Mouse (Mus musculus): Measurements from ENCODE around the gene Gm42417. TPM values are rescaled to one million over a fixed set of nuclear protein-coding genes. Genes with fewer than 3 reads are reported as not detected.

Gene Gm42417
- polyA plus RNA-seq, 1 experiment from 2014 or later: not detected

- WGBS: 30% methylated on average over 5 of the region's 5 CpGs
- Histone ChIP-seq H3K9ac (ENCODE audit: low read length) (no peak overlapping the region), H3K9me3 (replicated peaks; ENCODE audit: control insufficient read depth, low read length) (no peaks in the 10 kb centered on the region), H3K4me3 (replicated peaks; ENCODE audit: low read length) (no peak overlapping the region), H3K27me3 (ENCODE audit: control insufficient read depth, insufficient read depth, low read length) (no peaks in the 10 kb centered on the region), H3K4me2 (ENCODE audit: low read depth, low read length) (no peak overlapping the region), H3K27ac (ENCODE audit: low read length) (peak overlapping the region; percentile 54), H3K4me1 (ENCODE audit: control insufficient read depth, insufficient read depth, low read length) (peaks cover 5% of the 10 kb centered on the region; the same call in 1 of the 2 replicates), H3K36me3 (ENCODE audit: control insufficient read depth, insufficient read depth, low read length) (peaks cover 25% of the 10 kb centered on the region)
- peak; percentile 42; the same call in 1 of the 2 replicates for ATAC-seq (ENCODE audit: insufficient read depth, low FRiP score)
Observed at GRCm38 (mm10) chr1:36524058-36524457, 15.2 kb downstream of the Gm42417 start.

GRCm38 (mm10) chr1:36523332-36524013 is 15.8 kb downstream of the Gm42417 start:
- Histone ChIP-seq H3K4me2 (ENCODE audit: low read depth, low read length) (no peak overlapping the region), H3K27ac (ENCODE audit: low read length) (peak overlapping the region; percentile 54), H3K9ac (ENCODE audit: low read length) (no peak overlapping the region), H3K27me3 (ENCODE audit: control insufficient read depth, insufficient read depth, low read length) (no peaks in the 10 kb centered on the region), H3K4me3 (replicated peaks; ENCODE audit: low read length) (no peak overlapping the region), H3K9me3 (replicated peaks; ENCODE audit: control insufficient read depth, low read length) (no peaks in the 10 kb centered on the region), H3K36me3 (ENCODE audit: control insufficient read depth, insufficient read depth, low read length) (peaks cover 25% of the 10 kb centered on the region), H3K4me1 (ENCODE audit: control insufficient read depth, insufficient read depth, low read length) (peaks cover 5% of the 10 kb centered on the region; the same call in 1 of the 2 replicates)
- peak; percentile 42; the same call in 1 of the 2 replicates for ATAC-seq (ENCODE audit: insufficient read depth, low FRiP score)
- WGBS: 53% methylated on average over 9 of the region's 9 CpGs

- H3K27me3 ChIP-seq (ENCODE audit: control insufficient read depth, insufficient read depth, low read length): no peaks in the 10 kb centered on the region
- H3K27ac ChIP-seq (ENCODE audit: low read length): no peak overlapping the region
- H3K9me3 ChIP-seq (replicated peaks; ENCODE audit: control insufficient read depth, low read length): no peaks in the 10 kb centered on the region
- no peak overlapping the region for H3K4me2 ChIP-seq (ENCODE audit: low read depth, low read length)
- no peak overlapping the region for H3K9ac ChIP-seq (ENCODE audit: low read length)
- peaks cover 5% of the 10 kb centered on the region; the same call in 1 of the 2 replicates for H3K4me1 ChIP-seq (ENCODE audit: control insufficient read depth, insufficient read depth, low read length)
- no peak overlapping the region for H3K4me3 ChIP-seq (replicated peaks; ENCODE audit: low read length)
- ATAC-seq (ENCODE audit: insufficient read depth, low FRiP score): no peak
- 89% methylated on average over 7 of the region's 7 CpGs for WGBS
- H3K36me3 ChIP-seq (ENCODE audit: control insufficient read depth, insufficient read depth, low read length): peaks cover 25% of the 10 kb centered on the region
Observed at GRCm38 (mm10) chr1:36522210-36522609, 17.0 kb downstream of the Gm42417 start.

GRCm38 (mm10) chr1:36519626-36520025 is 19.6 kb downstream of the Gm42417 start:
- H3K9me3 ChIP-seq (replicated peaks; ENCODE audit: control insufficient read depth, low read length): no peaks in the 10 kb centered on the region
- whole genome bisulfite sequencing: 68% methylated on average over 11 of the region's 11 CpGs
- no peak overlapping the region for H3K27ac ChIP-seq (ENCODE audit: low read length)
- no peaks in the 10 kb centered on the region for H3K27me3 ChIP-seq (ENCODE audit: control insufficient read depth, insufficient read depth, low read length)
- no peak for ATAC-seq (ENCODE audit: insufficient read depth, low FRiP score)
- peaks cover 11% of the 10 kb centered on the region for H3K4me1 ChIP-seq (ENCODE audit: control insufficient read depth, insufficient read depth, low read length)
- no peak overlapping the region for H3K4me2 ChIP-seq (ENCODE audit: low read depth, low read length)
- peaks cover 19% of the 10 kb centered on the region for H3K36me3 ChIP-seq (ENCODE audit: control insufficient read depth, insufficient read depth, low read length)
- H3K9ac ChIP-seq (ENCODE audit: low read length): no peak overlapping the region
- no peak overlapping the region for H3K4me3 ChIP-seq (replicated peaks; ENCODE audit: low read length)

GRCm38 (mm10) chr1:36518259-36518658 is 21.0 kb downstream of the Gm42417 start:
- peaks cover 19% of the 10 kb centered on the region for H3K36me3 ChIP-seq (ENCODE audit: control insufficient read depth, insufficient read depth, low read length)
- no peak overlapping the region for H3K4me2 ChIP-seq (ENCODE audit: low read depth, low read length)
- no peak overlapping the region for H3K27ac ChIP-seq (ENCODE audit: low read length)
- H3K4me1 ChIP-seq (ENCODE audit: control insufficient read depth, insufficient read depth, low read length): peaks cover 20% of the 10 kb centered on the region
- WGBS: 74% methylated on average over 3 of the region's 3 CpGs
- no peaks in the 10 kb centered on the region for H3K27me3 ChIP-seq (ENCODE audit: control insufficient read depth, insufficient read depth, low read length)
- ATAC-seq (ENCODE audit: insufficient read depth, low FRiP score): no peak
- H3K9me3 ChIP-seq (replicated peaks; ENCODE audit: control insufficient read depth, low read length): no peaks in the 10 kb centered on the region
- H3K9ac ChIP-seq (ENCODE audit: low read length): no peak overlapping the region
- no peak overlapping the region for H3K4me3 ChIP-seq (replicated peaks; ENCODE audit: low read length)

GRCm38 (mm10) chr1:36513718-36514117 is 25.5 kb downstream of the Gm42417 start:
- Histone ChIP-seq H3K4me3 (replicated peaks; ENCODE audit: low read length) (peak overlapping the region; percentile 95), H3K27me3 (ENCODE audit: control insufficient read depth, insufficient read depth, low read length) (no peaks in the 10 kb centered on the region), H3K4me2 (ENCODE audit: low read depth, low read length) (peak overlapping the region; percentile 98), H3K4me1 (ENCODE audit: control insufficient read depth, insufficient read depth, low read length) (peaks cover 19% of the 10 kb centered on the region), H3K9ac (ENCODE audit: low read length) (no peak overlapping the region), H3K9me3 (replicated peaks; ENCODE audit: control insufficient read depth, low read length) (no peaks in the 10 kb centered on the region), H3K27ac (ENCODE audit: low read length) (no peak overlapping the region), H3K36me3 (ENCODE audit: control insufficient read depth, insufficient read depth, low read length) (no peaks in the 10 kb centered on the region)
- ATAC-seq (ENCODE audit: insufficient read depth, low FRiP score): no peak
- 53% methylated on average over 2 of the region's 2 CpGs for WGBS

GRCm38 (mm10) chr1:36513310-36513709 is 25.9 kb downstream of the Gm42417 start:
- H3K36me3 ChIP-seq (ENCODE audit: control insufficient read depth, insufficient read depth, low read length): no peaks in the 10 kb centered on the region

GRCm38 (mm10) chr1:36512966-36513280 is 26.3 kb downstream of the Gm42417 start:
- Histone ChIP-seq H3K27ac (ENCODE audit: low read length) (peak overlapping the region; percentile 99; the same call in 1 of the 2 replicates), H3K4me1 (ENCODE audit: control insufficient read depth, insufficient read depth, low read length) (peaks cover 19% of the 10 kb centered on the region), H3K9ac (ENCODE audit: low read length) (peak overlapping the region; percentile 90), H3K27me3 (ENCODE audit: control insufficient read depth, insufficient read depth, low read length) (no peaks in the 10 kb centered on the region), H3K36me3 (ENCODE audit: control insufficient read depth, insufficient read depth, low read length) (no peaks in the 10 kb centered on the region), H3K4me2 (ENCODE audit: low read depth, low read length) (peak overlapping the region; percentile 98), H3K4me3 (replicated peaks; ENCODE audit: low read length) (peak overlapping the region; percentile 95), H3K9me3 (replicated peaks; ENCODE audit: control insufficient read depth, low read length) (no peaks in the 10 kb centered on the region)
- WGBS: 2% methylated on average over 16 of the region's 16 CpGs
- no peak for ATAC-seq (ENCODE audit: insufficient read depth, low FRiP score)

More at GRCm38 (mm10) chr1:36513310-36513709, 25.9 kb downstream of the Gm42417 start:
- Histone ChIP-seq H3K9ac (ENCODE audit: low read length) (peak overlapping the region; percentile 90), H3K27me3 (ENCODE audit: control insufficient read depth, insufficient read depth, low read length) (no peaks in the 10 kb centered on the region), H3K27ac (ENCODE audit: low read length) (no peak overlapping the region), H3K4me3 (replicated peaks; ENCODE audit: low read length) (peak overlapping the region; percentile 95), H3K4me1 (ENCODE audit: control insufficient read depth, insufficient read depth, low read length) (peaks cover 19% of the 10 kb centered on the region), H3K9me3 (replicated peaks; ENCODE audit: control insufficient read depth, low read length) (no peaks in the 10 kb centered on the region), H3K4me2 (ENCODE audit: low read depth, low read length) (peak overlapping the region; percentile 98)
- 5% methylated on average over 1 of the region's 1 CpGs for WGBS
- ATAC-seq (ENCODE audit: insufficient read depth, low FRiP score): no peak

- H3K4me3 ChIP-seq (replicated peaks; ENCODE audit: low read length): peak overlapping the region; percentile 95
- no peaks in the 10 kb centered on the region; the same call in 1 of the 2 replicates for H3K36me3 ChIP-seq (ENCODE audit: control insufficient read depth, insufficient read depth, low read length)
- WGBS: under 1% methylated on average over 101 of the region's 126 CpGs
- no peaks in the 10 kb centered on the region for H3K9me3 ChIP-seq (replicated peaks; ENCODE audit: control insufficient read depth, low read length)
- no peaks in the 10 kb centered on the region for H3K27me3 ChIP-seq (ENCODE audit: control insufficient read depth, insufficient read depth, low read length)
- H3K4me1 ChIP-seq (ENCODE audit: control insufficient read depth, insufficient read depth, low read length): peaks cover 19% of the 10 kb centered on the region
- H3K4me2 ChIP-seq (ENCODE audit: low read depth, low read length): peak overlapping the region; percentile 98
- peak overlapping the region; percentile 90 for H3K9ac ChIP-seq (ENCODE audit: low read length)
- peak overlapping the region; percentile 99 for H3K27ac ChIP-seq (ENCODE audit: low read length)
- ATAC-seq (ENCODE audit: insufficient read depth, low FRiP score): peak; percentile 61
Observed at GRCm38 (mm10) chr1:36512089-36512965, 26.9 kb downstream of the Gm42417 start.
